Mouse (Mus musculus): ENCODE measurements at regions not wholly inside any gene's neighbourhood (a gene's known extent, or its start where the extent isn't known, plus 50 kb on each side); places are given as distances from the start of the nearest gene placed in this dataset.

GRCm38 (mm10) chr9:87320758-87321157 is 65.4 kb upstream of the Cep162 start:
- Histone ChIP-seq H3K79me2 (ENCODE audit: control insufficient read depth, insufficient read depth, low read length, poor library complexity) (no peaks in the 10 kb centered on the region), H3K36me3 (ENCODE audit: control insufficient read depth in 1 of 2, insufficient read depth in 2 of 2, low read length in 2 of 2) (no peaks in the 10 kb centered on the region), H3K4me3 (ENCODE audit: control insufficient read depth in 1 of 2, insufficient read depth in 1 of 2, low read depth in 2 of 2, low read length in 2 of 2) (no peak overlapping the region), H3K27me3 (ENCODE audit: control insufficient read depth in 1 of 2, insufficient read depth in 2 of 2, low read length in 2 of 2) (no peaks in the 10 kb centered on the region), H3K9me3 (replicated peaks; ENCODE audit: insufficient read depth, low read length) (no peaks in the 10 kb centered on the region), H3K4me1 (ENCODE audit: control insufficient read depth in 1 of 2, insufficient read depth in 2 of 2, low read length in 2 of 2) (no peaks in the 10 kb centered on the region), H3K27ac (ENCODE audit: control insufficient read depth, low read depth, low read length) (no peak overlapping the region), H3K9ac (ENCODE audit: control insufficient read depth, low read depth, low read length, poor library complexity, severe bottlenecking) (no peak overlapping the region)
- TF ChIP-seq NELFE (IDR thresholded peaks at IDR 0.05; ENCODE audit: low read depth, low read length) (no peak), POLR2AphosphoS5 (IDR thresholded peaks at IDR 0.05; ENCODE audit: borderline replicate concordance, low read depth, low read length) (no peak), EP300 (IDR thresholded peaks at IDR 0.05; ENCODE audit: low read depth in 1 of 2, low read length in 2 of 2) (no peak), RCOR1 (IDR thresholded peaks at IDR 0.05; ENCODE audit: low read depth, low read length) (no peak)
- no peak for DNase-seq (ENCODE audit: low read depth, low spot score)

DNA sequence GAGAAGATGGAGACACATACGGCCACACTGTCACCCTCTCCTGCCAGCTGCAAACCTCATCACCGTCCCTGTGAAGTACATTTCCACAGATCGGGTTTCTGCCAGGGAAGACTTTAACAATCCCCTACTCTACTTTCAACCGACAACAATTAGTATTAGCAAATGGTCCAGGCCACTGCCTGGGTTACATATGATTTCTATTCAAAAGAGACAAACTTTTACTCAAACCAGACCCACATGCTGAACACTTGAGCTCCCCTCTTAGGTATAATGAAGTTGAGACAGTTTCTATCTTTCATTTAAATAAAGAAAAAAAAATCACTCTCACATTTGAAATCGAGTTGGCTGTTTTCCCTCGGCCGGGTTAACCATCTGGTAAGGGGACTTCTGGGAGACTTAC is 63.4 kb upstream of the Cep162 start:
- Histone ChIP-seq H3K27me3 (ENCODE audit: control insufficient read depth in 1 of 2, insufficient read depth in 2 of 2, low read length in 2 of 2) (no peaks in the 10 kb centered on the region), H3K27ac (ENCODE audit: control insufficient read depth, low read depth, low read length) (no peak overlapping the region), H3K36me3 (ENCODE audit: control insufficient read depth in 1 of 2, insufficient read depth in 2 of 2, low read length in 2 of 2) (no peaks in the 10 kb centered on the region), H3K79me2 (ENCODE audit: control insufficient read depth, insufficient read depth, low read length, poor library complexity) (no peaks in the 10 kb centered on the region), H3K4me1 (ENCODE audit: control insufficient read depth in 1 of 2, insufficient read depth in 2 of 2, low read length in 2 of 2) (no peaks in the 10 kb centered on the region), H3K9ac (ENCODE audit: control insufficient read depth, low read depth, low read length, poor library complexity, severe bottlenecking) (no peak overlapping the region), H3K9me3 (replicated peaks; ENCODE audit: insufficient read depth, low read length) (no peaks in the 10 kb centered on the region), H3K4me3 (ENCODE audit: control insufficient read depth in 1 of 2, insufficient read depth in 1 of 2, low read depth in 2 of 2, low read length in 2 of 2) (no peak overlapping the region)
- TF ChIP-seq MAFK (IDR thresholded peaks at IDR 0.05; ENCODE audit: borderline replicate concordance, low read depth, low read length) = no peak
- no peak for TF ChIP-seq CHD1 (IDR thresholded peaks at IDR 0.05; ENCODE audit: low read depth, low read length)
- no peak for TF ChIP-seq CTCF (IDR thresholded peaks at IDR 0.05 in 2 of 3, conservative IDR thresholded peaks at IDR 0.05 in 1 of 3; ENCODE audit: control insufficient read depth in 1 of 3, insufficient read depth in 1 of 3, low read depth in 2 of 3, low read length in 3 of 3, poor library complexity in 1 of 3, severe bottlenecking in 1 of 3)
- TF ChIP-seq GABPA (IDR thresholded peaks at IDR 0.05; ENCODE audit: low read depth, low read length) = no peak
- TF ChIP-seq USF1 (IDR thresholded peaks at IDR 0.05; ENCODE audit: low read depth, low read length) = no peak
- TF ChIP-seq TAL1 (IDR thresholded peaks at IDR 0.05; ENCODE audit: low read length) = no peak
- no peak for TF ChIP-seq MXI1 (IDR thresholded peaks at IDR 0.05; ENCODE audit: low read depth, low read length)
- TF ChIP-seq SMC3 (IDR thresholded peaks at IDR 0.05; ENCODE audit: low read depth, low read length) = no peak
- TF ChIP-seq POLR2A (IDR thresholded peaks at IDR 0.05; ENCODE audit: control insufficient read depth in 1 of 2, insufficient read depth in 1 of 2, low read depth in 1 of 2, low read length in 2 of 2, poor library complexity in 1 of 2) = no peak
- no peak for TF ChIP-seq USF2 (IDR thresholded peaks at IDR 0.05; ENCODE audit: borderline replicate concordance in 1 of 2, insufficient read depth in 1 of 2, low read depth in 1 of 2, low read length in 2 of 2)
- TF ChIP-seq POLR2AphosphoS2 (IDR thresholded peaks at IDR 0.05; ENCODE audit: low read length) = no peak
- no peak for TF ChIP-seq RCOR1 (IDR thresholded peaks at IDR 0.05; ENCODE audit: low read depth, low read length)
- TF ChIP-seq TBP (IDR thresholded peaks at IDR 0.05; ENCODE audit: low read depth, low read length) = no peak
- TF ChIP-seq MAX (IDR thresholded peaks at IDR 0.05; ENCODE audit: low read length) = no peak
- no peak for DNase-seq (ENCODE audit: low read depth, low spot score)
